Mouse (Mus musculus) adrenal gland, postnatal 4 days (tissue): ENCODE measurements around the gene Msrb3. TPM values are rescaled to one million over a fixed set of nuclear protein-coding genes. Genes with fewer than 3 reads are reported as not detected.
"Not testable (repeated sequence)": the region's sequence is repeated elsewhere in the genome, so short reads cannot be mapped to it uniquely, and the experiment has no call there.

Experiments
- DNase-seq, 2 experiments: peaks; one replicate each; pipeline ENCODE4 v3.0.0; 2021 to 2022; ENCODE audit warnings: low spot score in 2 of 2, mixed read lengths in 2 of 2
- total RNA-seq, 2 experiments: library from RNA; stranded (reverse); gene quantifications; 2 replicates each; pipeline ENCODE4 v1.2.3; 2021

The Msrb3 gene
- total RNA-seq, 2 experiments from 2014 or later = 50.9 to 55.5 TPM

- DNase-seq = no peak
Observed at GRCm38 (mm10) chr10:120752454-120752853, 146.4 kb downstream of the Msrb3 start.

GRCm38 (mm10) chr10:120751821-120752261, 147.1 kb downstream of the Msrb3 start:
- no peak for DNase-seq

- DNase-seq = peak; percentile 20 to 66
Observed at GRCm38 (mm10) chr10:120751295-120751722, 147.6 kb downstream of the Msrb3 start.

- not testable (repeated sequence) for DNase-seq
Observed at GRCm38 (mm10) chr10:120749556-120749955, 149.3 kb downstream of the Msrb3 start.

- DNase-seq = no peak
Observed at GRCm38 (mm10) chr10:120748156-120748555, 150.7 kb downstream of the Msrb3 start.

GRCm38 (mm10) chr10:120745138-120745856, 153.6 kb downstream of the Msrb3 start:
- DNase-seq = peak in 1 of 2 experiments; percentile 29

GRCm38 (mm10) chr10:120744441-120745137, 154.3 kb downstream of the Msrb3 start:
- DNase-seq = no peak

- no peak for DNase-seq
Observed at GRCm38 (mm10) chr10:120736508-120737069, 162.3 kb downstream of the Msrb3 start.

- no peak for DNase-seq
Observed at GRCm38 (mm10) chr10:120735722-120736507, 163.0 kb downstream of the Msrb3 start.

- DNase-seq = no peak
Observed at GRCm38 (mm10) chr10:120734364-120734763, 164.5 kb downstream of the Msrb3 start.

Other genes with a start within 250 kb of the Msrb3 start
- 10 to 100 TPM; 28.4 to 28.6 TPM for gene Lemd3, start 80.2 kb upstream of the Msrb3 start, total RNA-seq
- gene Wif1, start 134.9 kb upstream of the Msrb3 start, total RNA-seq = 1 to 10 TPM in 1 of 2 experiments, under 1 TPM in 1; 0.67 to 2.1 TPM